Mouse (Mus musculus) heart, embryonic 15.5 days (tissue): ENCODE data around the gene Wdr27. TPM values are rescaled to one million over a fixed set of nuclear protein-coding genes. Genes with fewer than 3 reads are reported as not detected.

Experiments used
- ATAC-seq: fragments of 200-750 bp; cut with Nextera tagmentation; replicated peaks from 2 replicates; pipeline ENCODE4 v1.8.0; 2017; ENCODE audit warnings: low read depth, moderate TSS enrichment; ENCODE audit not compliant: insufficient number of reproducible peaks, insufficient read depth, low FRiP score
- H3K27ac ChIP-seq: fragments of 300-500 bp; sonication (generic); 2 replicates; pipeline ENCODE4 v1.5.1; 2015; ENCODE audit warnings: mild to moderate bottlenecking, inconsistent platforms
- H3K27me3 ChIP-seq: fragments of 300-500 bp; sonication (generic); 2 replicates; pipeline ENCODE4 v1.6.1; 2015; ENCODE audit warnings: inconsistent platforms
- H3K36me3 ChIP-seq: fragments of 300-500 bp; sonication (generic); 2 replicates; pipeline ENCODE4 v1.6.1; 2015; ENCODE audit warnings: mild to moderate bottlenecking, inconsistent platforms
- H3K4me1 ChIP-seq: fragments of 300-500 bp; sonication (generic); replicated peaks from 2 replicates; pipeline ENCODE4 v1.6.1; 2015; ENCODE audit warnings: inconsistent platforms
- H3K4me2 ChIP-seq: fragments of 300-500 bp; sonication (generic); 2 replicates; pipeline ENCODE4 v1.6.1; 2015; ENCODE audit warnings: inconsistent platforms, mild to moderate bottlenecking, moderate library complexity
- H3K4me3 ChIP-seq: fragments of 300-500 bp; sonication (generic); 2 replicates; pipeline ENCODE4 v1.5.1; 2015; ENCODE audit warnings: mild to moderate bottlenecking, inconsistent platforms
- H3K9ac ChIP-seq: fragments of 300-500 bp; sonication (generic); 2 replicates; pipeline ENCODE4 v1.6.1; 2015; ENCODE audit warnings: mild to moderate bottlenecking, inconsistent platforms
- H3K9me3 ChIP-seq: fragments of 300-500 bp; sonication (generic); replicated peaks from 2 replicates; pipeline ENCODE4 v1.6.1; 2016; ENCODE audit warnings: inconsistent platforms
- WGBS: fragments of 180-500 bp; shearing (Covaris S2); methylation state at CpG from one replicate; pipeline ENCODE4 v1.1.7; 2015; ENCODE audit warnings: mixed read lengths; 5-methylcytosine and 5-hydroxymethylcytosine counted together
- polyA plus RNA-seq: library from polyadenylated mRNA; unstranded; fragments of >200 nt; fragmentation: Nextera tagmentation; extraction: Ambion mirVana; gene quantifications from 2 replicates; pipeline ENCODE4 v1.2.1, GENCODE M21; 2015

Gene Wdr27
- polyA plus RNA-seq, 1 experiment from 2014 or later: 4.7 TPM

DNA sequence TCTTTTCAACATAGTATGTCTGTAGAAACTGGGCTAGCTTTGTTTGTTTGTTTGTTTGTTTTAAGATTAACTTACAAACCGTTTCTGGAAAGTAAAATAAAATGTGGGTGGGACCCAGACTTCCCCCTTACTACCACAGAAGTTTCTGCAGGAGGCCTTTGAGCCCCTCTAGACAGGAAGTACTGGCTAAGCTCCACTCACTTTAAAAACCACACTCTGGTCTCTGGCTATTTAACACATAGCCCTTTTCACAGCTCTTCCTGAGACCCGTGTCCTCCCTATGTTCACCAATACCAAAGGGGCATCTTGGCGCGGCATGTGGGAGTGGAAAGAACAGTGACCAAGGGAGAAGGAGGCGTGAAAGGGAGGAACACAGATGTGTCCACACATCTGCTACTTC is 127.7 kb downstream of the Wdr27 start:
- Histone ChIP-seq H3K4me3 (no peak overlapping the region), H3K27me3 (no peaks in the 10 kb centered on the region), H3K9me3 (no peaks in the 10 kb centered on the region), H3K36me3 (no peaks in the 10 kb centered on the region), H3K4me2 (no peak overlapping the region), H3K4me1 (no peaks in the 10 kb centered on the region), H3K27ac (no peak overlapping the region), H3K9ac (no peak overlapping the region)
- 69% methylated on average over 5 of the region's 5 CpGs for WGBS
- no peak for ATAC-seq

DNA sequence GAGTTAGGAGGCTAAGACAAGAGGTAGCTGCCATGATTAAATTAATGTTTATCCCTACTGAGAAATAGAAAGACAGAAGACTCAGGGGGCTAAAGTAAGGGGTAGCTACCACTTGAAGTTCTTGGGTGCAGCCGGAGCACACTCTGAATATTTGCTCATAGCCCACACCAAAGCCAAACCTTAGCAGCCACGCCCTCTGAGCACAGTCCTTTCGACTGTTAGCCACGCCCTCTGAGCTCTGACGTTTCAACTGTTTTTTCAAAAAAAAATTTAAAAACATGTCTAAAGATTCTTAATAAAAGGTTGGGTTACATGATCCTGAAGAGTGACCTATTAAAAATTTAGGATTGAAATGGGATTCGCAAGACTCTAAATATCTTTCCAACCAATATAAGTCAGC is 130.3 kb downstream of the Wdr27 start:
- Histone ChIP-seq H3K4me3 (no peak overlapping the region), H3K27ac (no peak overlapping the region), H3K9me3 (no peaks in the 10 kb centered on the region), H3K27me3 (no peaks in the 10 kb centered on the region), H3K4me2 (no peak overlapping the region), H3K36me3 (no peaks in the 10 kb centered on the region), H3K9ac (no peak overlapping the region), H3K4me1 (no peaks in the 10 kb centered on the region)
- 80% methylated on average over 6 of the region's 6 CpGs for WGBS
- no peak for ATAC-seq

DNA sequence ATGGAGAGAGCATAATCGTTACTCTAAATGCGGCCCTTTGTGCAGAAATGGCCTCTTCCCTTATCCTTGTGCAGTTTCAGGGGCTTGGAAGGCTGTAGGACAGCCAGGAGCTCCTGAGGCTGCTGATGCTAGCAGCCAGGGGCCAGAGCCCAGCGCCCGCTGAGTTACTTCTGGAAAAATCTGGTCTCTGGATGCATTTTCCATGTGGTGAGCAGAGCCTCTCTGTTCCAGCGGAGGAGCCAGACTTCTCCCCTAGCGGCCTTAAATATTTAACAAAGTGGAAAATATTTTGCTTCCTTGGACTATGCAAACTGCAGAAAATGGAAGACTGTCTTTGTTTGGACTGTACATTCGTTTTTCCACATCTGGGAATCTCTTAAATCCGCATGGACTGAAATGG is 130.9 kb downstream of the Wdr27 start:
- no peak overlapping the region for H3K4me2 ChIP-seq
- H3K4me3 ChIP-seq: no peak overlapping the region
- 82% methylated on average over 8 of the region's 8 CpGs for WGBS
- no peak for ATAC-seq
- H3K4me1 ChIP-seq: no peaks in the 10 kb centered on the region
- H3K9ac ChIP-seq: no peak overlapping the region
- H3K27me3 ChIP-seq: no peaks in the 10 kb centered on the region
- no peak overlapping the region for H3K27ac ChIP-seq
- H3K36me3 ChIP-seq: no peaks in the 10 kb centered on the region
- H3K9me3 ChIP-seq: no peaks in the 10 kb centered on the region

DNA sequence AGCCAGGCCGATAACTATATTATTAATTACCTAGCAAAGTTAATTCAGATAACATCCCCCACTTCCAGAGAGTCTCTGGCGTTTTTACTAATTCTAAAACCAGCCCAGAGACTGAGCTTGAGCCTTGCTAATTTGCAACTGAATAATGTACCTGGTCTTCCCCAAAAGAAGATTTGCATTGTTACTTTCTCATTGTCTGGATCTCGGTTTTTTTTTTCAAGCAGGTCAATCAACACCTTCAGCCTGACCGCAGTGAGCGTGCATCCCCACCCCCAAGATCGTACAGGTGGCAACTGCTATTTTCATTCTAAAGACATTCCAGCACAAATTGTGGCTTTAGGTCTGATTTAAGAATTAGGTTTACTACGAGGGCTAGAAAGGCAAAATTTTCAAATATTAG is 136.2 kb downstream of the Wdr27 start:
- H3K4me2 ChIP-seq: no peak overlapping the region
- 82% methylated on average over 7 of the region's 7 CpGs for WGBS
- no peak overlapping the region for H3K9ac ChIP-seq
- H3K27me3 ChIP-seq: no peaks in the 10 kb centered on the region
- H3K4me3 ChIP-seq: no peak overlapping the region
- no peaks in the 10 kb centered on the region for H3K4me1 ChIP-seq
- H3K36me3 ChIP-seq: no peaks in the 10 kb centered on the region
- H3K9me3 ChIP-seq: no peaks in the 10 kb centered on the region
- H3K27ac ChIP-seq: no peak overlapping the region
- no peak for ATAC-seq

DNA sequence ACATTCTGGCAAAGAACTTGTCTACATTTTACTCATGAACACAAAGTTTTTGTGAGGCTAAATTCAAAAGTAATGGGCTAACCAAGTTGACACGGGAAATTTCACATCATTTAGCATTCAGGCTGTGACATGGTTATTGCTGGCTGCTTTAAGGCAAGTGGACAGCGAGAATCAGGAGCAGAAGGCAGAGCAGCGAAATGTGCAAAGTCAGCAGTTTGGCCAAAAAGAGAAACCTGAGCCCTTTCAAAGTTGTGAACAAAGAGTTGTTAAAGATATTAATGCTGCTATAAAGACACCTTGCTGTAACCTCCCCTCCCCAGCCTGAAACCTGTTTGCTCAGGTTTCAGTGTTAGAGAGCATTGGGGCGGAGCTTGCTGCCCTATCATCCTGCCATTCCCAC is 143.7 kb downstream of the Wdr27 start:
- no peak overlapping the region for H3K4me3 ChIP-seq
- no peak for ATAC-seq
- no peak overlapping the region for H3K4me2 ChIP-seq
- WGBS: 82% methylated on average over 4 of the region's 4 CpGs
- H3K36me3 ChIP-seq: no peaks in the 10 kb centered on the region
- H3K9me3 ChIP-seq: no peaks in the 10 kb centered on the region
- no peaks in the 10 kb centered on the region for H3K4me1 ChIP-seq
- no peaks in the 10 kb centered on the region for H3K27me3 ChIP-seq
- H3K9ac ChIP-seq: no peak overlapping the region
- no peak overlapping the region for H3K27ac ChIP-seq

DNA sequence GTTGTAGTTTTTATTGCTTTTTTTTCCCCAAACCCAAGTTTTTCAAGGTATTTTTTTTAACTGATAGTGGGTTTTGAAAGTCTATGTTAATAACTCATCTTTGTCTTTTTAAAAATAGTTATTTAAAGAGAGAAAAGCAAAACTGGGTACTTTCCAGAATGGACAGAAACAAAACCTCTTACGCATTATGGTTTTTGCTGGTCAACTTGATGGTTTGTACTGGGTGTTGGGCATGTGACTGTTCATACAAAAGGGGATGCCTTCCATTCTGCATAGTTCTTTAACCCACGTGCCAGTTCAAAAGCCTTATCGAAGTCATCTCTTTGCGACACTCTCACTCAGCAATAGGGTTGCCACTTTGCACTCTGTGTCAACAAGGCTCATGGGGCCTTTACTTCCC is 147.9 kb downstream of the Wdr27 start:
- Histone ChIP-seq H3K27me3 (no peaks in the 10 kb centered on the region), H3K9ac (no peak overlapping the region), H3K27ac (no peak overlapping the region), H3K4me2 (no peak overlapping the region), H3K4me1 (no peaks in the 10 kb centered on the region), H3K36me3 (no peaks in the 10 kb centered on the region), H3K4me3 (no peak overlapping the region), H3K9me3 (no peaks in the 10 kb centered on the region; the same call in 1 of the 2 replicates)
- ATAC-seq: no peak
- 86% methylated on average over 4 of the region's 4 CpGs for WGBS

DNA sequence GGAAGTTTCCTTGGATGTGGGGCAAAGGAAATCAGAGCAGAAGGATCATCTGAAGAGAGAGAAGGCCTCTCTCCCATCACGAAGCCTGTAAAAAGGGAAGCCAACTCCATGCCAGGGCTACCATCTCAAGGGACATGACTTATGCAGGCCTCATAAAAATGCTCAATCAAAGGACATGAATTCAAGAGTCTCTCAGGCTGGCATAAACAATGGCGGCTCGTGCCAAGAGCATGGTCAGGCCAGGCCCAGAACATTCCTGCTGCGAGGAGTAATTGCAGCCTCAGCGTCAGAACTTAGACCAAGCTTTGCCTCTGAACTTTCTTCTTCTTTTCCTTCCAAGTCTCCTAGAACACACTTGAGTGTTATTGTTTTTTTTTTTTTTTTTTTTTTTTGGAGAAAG is 163.6 kb downstream of the Wdr27 start:
- Histone ChIP-seq H3K36me3 (no peaks in the 10 kb centered on the region), H3K4me3 (no peak overlapping the region), H3K4me2 (no peak overlapping the region), H3K9ac (no peak overlapping the region), H3K9me3 (no peaks in the 10 kb centered on the region), H3K27ac (no peak overlapping the region), H3K27me3 (no peaks in the 10 kb centered on the region), H3K4me1 (no peaks in the 10 kb centered on the region)
- 93% methylated on average over 5 of the region's 5 CpGs for WGBS
- no peak for ATAC-seq

DNA sequence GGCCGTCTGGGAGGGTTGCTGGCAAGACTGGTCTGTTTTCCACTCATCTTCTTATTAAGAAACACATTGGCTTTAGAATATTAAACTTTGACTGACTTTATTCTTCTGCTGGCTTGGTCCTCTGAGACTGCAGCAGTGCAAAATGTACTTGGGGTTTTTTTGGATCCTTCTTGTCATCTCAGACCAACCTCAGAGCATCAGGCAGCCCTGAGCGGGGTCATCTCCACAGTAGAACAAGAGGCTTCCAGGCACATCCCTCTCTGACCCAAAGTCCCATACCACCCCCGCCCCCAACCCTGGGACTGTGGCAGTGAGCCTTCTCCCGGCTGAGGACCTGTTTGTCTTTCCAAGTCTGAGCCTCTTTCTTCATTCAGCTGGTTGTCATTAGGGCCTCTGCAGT is 171.6 kb downstream of the Wdr27 start:
- H3K27me3 ChIP-seq: no peaks in the 10 kb centered on the region
- no peak overlapping the region for H3K4me3 ChIP-seq
- no peaks in the 10 kb centered on the region for H3K36me3 ChIP-seq
- H3K4me1 ChIP-seq: no peaks in the 10 kb centered on the region
- no peak for ATAC-seq
- H3K4me2 ChIP-seq: no peak overlapping the region
- WGBS: 59% methylated on average over 4 of the region's 4 CpGs
- H3K9me3 ChIP-seq: no peaks in the 10 kb centered on the region
- no peak overlapping the region for H3K9ac ChIP-seq
- H3K27ac ChIP-seq: no peak overlapping the region

DNA sequence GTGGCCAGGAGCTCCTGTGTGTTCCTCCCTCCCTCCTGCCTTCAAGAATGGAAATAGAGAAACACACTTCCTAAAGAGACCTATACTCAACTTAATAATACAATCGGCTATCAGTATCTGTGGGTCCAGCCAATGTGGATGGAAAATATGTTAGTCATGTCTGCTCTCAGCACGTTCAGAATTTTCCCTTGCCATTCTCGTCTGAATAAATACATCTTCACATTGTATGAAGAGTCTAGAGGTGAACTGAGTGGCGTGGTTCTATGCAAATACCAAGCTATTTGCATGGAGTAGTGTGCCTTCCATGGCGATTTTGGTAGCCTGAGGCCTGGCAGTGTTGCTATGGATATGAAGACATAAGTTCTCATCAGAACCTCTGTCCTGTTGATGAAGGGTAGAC is 172.6 kb downstream of the Wdr27 start:
- no peak overlapping the region for H3K27ac ChIP-seq
- ATAC-seq: no peak
- H3K27me3 ChIP-seq: no peaks in the 10 kb centered on the region
- 61% methylated on average over 5 of the region's 5 CpGs for WGBS
- H3K36me3 ChIP-seq: no peaks in the 10 kb centered on the region
- H3K4me2 ChIP-seq: no peak overlapping the region
- H3K9ac ChIP-seq: no peak overlapping the region
- no peak overlapping the region for H3K4me3 ChIP-seq
- H3K9me3 ChIP-seq: no peaks in the 10 kb centered on the region
- no peaks in the 10 kb centered on the region for H3K4me1 ChIP-seq

Other genes starting within 250 kb of the Wdr27 start
- gene Thbs2, start 248.9 kb downstream of the Wdr27 start, polyA plus RNA-seq: 32.7 and 45.9 TPM in 2 replicates
- gene 1600012H06Rik, start within 50 bp of the Wdr27 start, polyA plus RNA-seq: 28.9 and 30.9 TPM in 2 replicates
- 21.2 and 28.1 TPM in 2 replicates for gene Phf10, start 18.1 kb upstream of the Wdr27 start, polyA plus RNA-seq
- 5.4 and 7.1 TPM in 2 replicates for gene 9030025P20Rik, start 35.3 kb upstream of the Wdr27 start, polyA plus RNA-seq
- gene Gm3417, start 35.6 kb upstream of the Wdr27 start, polyA plus RNA-seq: 0.94 TPM in 1 of 2 replicates, not detected in the other
- 4.7 and 5.4 TPM in 2 replicates for gene Gm3435, start 67.0 kb upstream of the Wdr27 start, polyA plus RNA-seq
- 51.9 and 64.6 TPM in 2 replicates for gene Ermard, start 98.0 kb upstream of the Wdr27 start, polyA plus RNA-seq
- 1.00 TPM in 1 of 2 replicates, not detected in the other for gene Tcte3, start 98.3 kb upstream of the Wdr27 start, polyA plus RNA-seq
- 1.9 and 2.1 TPM in 2 replicates for gene Gm3448, start 98.4 kb upstream of the Wdr27 start, polyA plus RNA-seq